Mouse (Mus musculus) brain, adult 2 months (tissue): ENCODE measurements at regions not wholly inside any gene's neighbourhood (a gene's known extent, or its start where the extent isn't known, plus 50 kb on each side); places are given as distances from the start of the nearest gene placed in this dataset.

Experiments used
- DNase-seq: peaks from one replicate; pipeline ENCODE4 v3.0.0; 2011; ENCODE audit warnings: low read depth, low spot score

- DNase-seq, result no peak
Observed at GRCm38 (mm10) chr5:79679051-79679450, 1340.9 kb upstream of the Adgrl3 start.

DNA sequence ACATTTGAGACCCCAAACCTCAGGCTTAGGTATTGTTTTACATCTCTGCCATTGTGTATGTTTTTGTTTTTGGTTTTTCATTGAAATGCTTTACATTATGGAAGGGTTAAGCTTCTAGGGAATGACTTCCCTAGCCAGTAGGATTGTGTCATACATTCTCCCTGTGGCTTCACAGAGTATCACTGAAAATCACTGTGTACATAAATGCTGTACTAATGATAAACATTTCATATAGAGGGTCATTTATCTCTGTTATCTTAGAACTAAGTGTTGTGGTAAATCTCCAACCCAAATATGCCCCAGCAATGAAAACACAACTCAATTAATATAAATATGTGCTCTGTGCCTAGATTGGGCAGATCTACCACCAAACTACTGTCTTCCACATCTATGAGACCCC is 1339.6 kb upstream of the Adgrl3 start:
- no peak for DNase-seq

DNA sequence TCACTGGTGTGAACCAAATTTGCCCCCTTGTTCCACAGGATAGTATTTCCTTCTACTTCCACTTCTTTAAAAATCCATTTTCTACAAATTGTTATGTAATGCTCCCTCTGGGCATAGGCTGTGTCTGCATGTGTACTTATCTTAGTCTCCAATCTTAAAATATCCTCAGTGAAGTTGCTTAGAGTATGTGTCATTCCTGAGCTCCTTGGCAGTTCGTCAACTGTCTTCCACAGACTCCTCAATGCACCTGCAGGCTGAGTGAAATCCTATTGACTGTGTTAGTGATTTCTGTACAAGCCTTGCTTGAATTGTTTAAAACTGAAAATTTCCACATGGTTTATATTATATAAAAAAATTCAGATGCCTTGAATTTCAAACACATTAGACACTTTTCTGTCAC is 1313.3 kb upstream of the Adgrl3 start:
- DNase-seq, result peak; percentile 91

- peak; percentile 54 for DNase-seq
Observed at GRCm38 (mm10) chr5:79734885-79735284, 1285.1 kb upstream of the Adgrl3 start.

- DNase-seq, result peak; percentile 4
Observed at GRCm38 (mm10) chr5:79784391-79784790, 1235.5 kb upstream of the Adgrl3 start.

DNA sequence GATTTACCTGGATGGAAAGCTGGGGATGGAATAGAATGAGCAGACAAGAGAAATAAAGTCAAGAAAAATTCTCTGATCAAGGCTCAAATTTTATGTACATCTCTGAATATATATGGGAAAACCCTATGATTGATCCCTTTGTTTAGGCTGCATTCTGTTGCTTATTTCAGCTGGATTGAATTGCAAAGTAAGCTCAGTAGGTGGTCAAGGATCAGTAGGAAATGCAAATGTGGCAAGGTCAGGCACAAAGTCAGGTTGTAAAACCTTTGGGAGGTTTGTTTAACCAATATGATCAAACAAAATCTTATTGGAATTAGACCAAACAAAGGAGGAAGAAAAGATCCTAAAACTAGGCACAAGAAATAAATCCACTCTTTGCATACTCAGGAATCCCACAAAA is 1193.4 kb upstream of the Adgrl3 start:
- DNase-seq, result no peak

DNA sequence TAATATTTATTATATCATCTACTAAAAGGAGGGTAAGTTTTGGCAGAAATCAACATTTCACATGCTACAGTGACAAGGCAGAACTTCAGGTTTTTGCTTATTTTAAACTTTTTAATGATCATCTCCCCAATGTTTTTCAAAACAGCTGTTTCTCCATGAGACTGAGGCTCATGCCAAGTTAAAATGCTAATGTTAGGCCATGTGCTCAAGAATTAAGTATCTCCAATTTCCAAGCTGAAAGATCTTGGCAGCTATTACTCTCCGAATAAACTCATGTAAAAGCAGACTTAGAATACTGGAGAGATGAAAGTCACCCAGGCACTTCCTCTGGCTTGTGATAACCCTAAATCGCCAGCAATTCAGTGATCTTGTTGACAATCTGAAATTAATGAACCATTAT is 1173.5 kb upstream of the Adgrl3 start:
- DNase-seq, result peak; percentile 29

GRCm38 (mm10) chr5:79855866-79856265 is 1164.1 kb upstream of the Adgrl3 start:
- DNase-seq, result peak; percentile 50

DNA sequence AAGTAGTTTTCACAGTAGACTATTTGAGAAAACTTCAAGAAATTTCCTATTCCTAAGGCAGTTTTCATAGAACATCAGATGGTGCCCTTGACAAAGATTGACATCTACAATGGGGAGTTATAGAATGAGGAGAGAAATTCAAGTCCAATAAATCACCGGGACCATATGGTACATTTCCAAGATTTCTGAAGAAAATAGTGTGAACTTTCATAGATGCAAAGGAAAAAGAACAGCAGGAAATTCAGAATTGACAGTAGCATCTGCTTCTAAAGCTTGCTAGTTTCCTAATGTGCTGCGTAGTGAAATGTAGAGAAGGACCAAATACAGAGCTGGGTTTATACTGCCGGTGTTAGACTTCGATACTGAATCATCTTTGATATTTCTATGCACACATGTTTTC is 1119.2 kb upstream of the Adgrl3 start:
- DNase-seq, result peak; percentile 57

- DNase-seq, result peak; percentile 59
Observed at GRCm38 (mm10) chr5:79905341-79905740, 1114.6 kb upstream of the Adgrl3 start.
